Mouse (Mus musculus) megakaryocyte, adult 5-6 weeks (primary cell): ENCODE measurements around the gene Gm17416. TPM values are rescaled to one million over a fixed set of nuclear protein-coding genes. Genes with fewer than 3 reads are reported as not detected.
A peak's percentile ranks its signal among the peaks of the same experiment; 100 is the strongest.

Experiments
- ATAC-seq: 2 replicates; pipeline ENCODE4 v1.8.0; 2016; ENCODE audit warnings: mild to moderate bottlenecking, inconsistent platforms; ENCODE audit not compliant: poor library complexity, severe bottlenecking
- total RNA-seq, 2 experiments: library from RNA; stranded (forward) in 1 of 2; stranded (reverse) in 1 of 2; fragments of 153-499, 151-499 nt in 1 of 2; fragments of 221-1000, 200-1000 nt in 1 of 2; gene quantifications; 2 replicates each; pipeline versions ENCODE4 v1.2.3 to v1.2.4; 2015 to 2017

The Gm17416 gene
- total RNA-seq (2015) (not detected in 2 replicates), total RNA-seq (2017) (not detected in 2 replicates)

DNA sequence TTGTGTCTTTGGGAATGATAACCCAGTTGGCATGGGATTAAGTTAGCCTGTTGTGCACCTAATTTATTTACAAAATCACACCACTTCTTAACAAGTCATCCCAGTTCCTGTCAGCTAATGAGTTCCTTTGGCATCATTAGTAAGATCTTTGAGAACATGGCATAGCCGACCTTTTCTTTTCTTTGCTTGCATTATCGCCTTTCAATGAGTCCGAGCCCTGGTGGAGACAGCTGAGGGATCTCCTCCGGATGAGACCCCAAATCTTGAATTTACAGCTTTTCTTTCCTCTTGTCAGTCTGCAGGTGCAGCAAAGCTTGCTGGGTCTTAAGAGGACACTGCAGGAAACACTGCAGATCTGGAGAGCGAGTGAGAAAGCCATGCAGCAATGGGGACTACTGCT, at the start of gene Gm17416:
Gm17416 (plus strand) TSS at position 301 of the 400 bp plus-strand sequence.
- ATAC-seq, result no peak

DNA sequence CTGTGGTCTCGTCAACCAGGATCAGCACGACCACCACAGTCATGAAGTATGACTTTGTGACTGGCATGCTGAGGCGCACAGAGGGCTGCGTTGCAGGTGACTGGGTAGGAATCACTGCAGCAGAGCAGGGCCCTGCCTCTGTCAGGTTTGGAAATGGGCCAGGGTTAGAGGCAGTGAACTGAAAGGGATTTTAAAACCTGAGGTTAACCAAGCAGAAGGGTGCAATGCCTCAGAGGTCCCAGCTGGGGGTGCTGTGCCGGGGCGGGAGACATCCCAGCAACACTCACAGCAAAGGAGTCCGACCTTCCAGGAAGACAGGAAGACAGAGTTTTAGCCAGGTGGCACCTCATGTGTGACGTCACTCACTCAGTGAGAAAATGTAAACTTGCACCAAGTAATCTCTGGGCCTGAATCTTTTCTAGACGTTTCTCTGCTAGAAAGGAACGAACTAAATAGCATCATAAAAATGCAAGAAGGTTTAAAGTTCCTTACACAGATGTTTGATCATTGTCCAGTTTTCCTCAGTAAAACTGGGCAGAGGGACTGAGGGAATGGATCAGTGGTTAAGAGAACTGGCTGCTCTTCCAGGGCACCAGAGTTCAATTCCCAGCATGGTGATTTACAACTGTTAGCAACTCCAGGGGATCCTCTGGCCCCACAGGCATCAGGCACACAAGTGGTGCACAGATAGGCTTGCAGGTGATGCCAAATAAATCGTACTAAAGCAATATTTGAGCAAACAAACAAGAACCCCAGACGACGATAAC, 29.0 kb upstream of the Gm17416 start, which contains the start of gene Defb29:
Defb29 (minus strand) TSS at position 155 of the 767 bp plus-strand sequence.
- ATAC-seq, result no peak

DNA sequence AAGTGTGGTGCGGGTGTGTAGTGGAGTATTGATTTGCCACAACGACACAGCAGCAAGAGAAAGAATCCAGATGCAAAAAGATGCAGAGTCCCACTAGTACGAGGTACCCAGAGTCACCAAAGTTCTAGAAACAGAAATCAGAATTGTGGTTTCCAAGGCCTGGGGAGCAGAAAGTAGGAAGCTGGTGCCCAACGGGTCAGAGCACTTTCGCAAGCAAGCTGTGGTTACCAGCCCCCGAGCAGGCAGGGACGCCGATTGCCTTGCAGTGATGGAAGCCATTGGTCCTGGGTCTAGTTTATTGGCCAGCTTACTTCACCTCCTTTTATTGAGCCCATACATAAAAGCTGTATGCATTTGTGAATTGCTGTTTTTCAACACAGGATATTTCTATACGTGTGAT, 27.2 kb upstream of the Gm17416 start:
- peak; percentile 88 for ATAC-seq

DNA sequence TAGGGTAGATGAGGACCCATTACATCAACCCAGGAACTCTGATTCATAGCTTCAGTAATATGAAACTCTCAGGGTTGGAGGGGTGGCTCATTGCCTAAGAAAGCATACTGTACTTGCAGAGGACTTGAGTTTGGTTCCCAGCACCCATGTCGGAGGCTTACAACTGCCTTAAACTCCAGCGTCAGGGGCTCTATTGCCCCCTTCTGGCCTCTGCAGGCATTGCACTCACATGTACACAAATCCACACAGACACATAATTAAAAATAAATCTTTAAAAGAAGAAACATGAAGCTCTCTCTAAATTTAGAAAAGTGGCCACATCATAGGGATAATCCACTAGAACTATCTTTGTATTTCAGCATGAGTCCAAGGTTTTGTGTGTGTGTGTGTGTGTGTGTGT, 26.2 kb upstream of the Gm17416 start:
- ATAC-seq, result no peak

DNA sequence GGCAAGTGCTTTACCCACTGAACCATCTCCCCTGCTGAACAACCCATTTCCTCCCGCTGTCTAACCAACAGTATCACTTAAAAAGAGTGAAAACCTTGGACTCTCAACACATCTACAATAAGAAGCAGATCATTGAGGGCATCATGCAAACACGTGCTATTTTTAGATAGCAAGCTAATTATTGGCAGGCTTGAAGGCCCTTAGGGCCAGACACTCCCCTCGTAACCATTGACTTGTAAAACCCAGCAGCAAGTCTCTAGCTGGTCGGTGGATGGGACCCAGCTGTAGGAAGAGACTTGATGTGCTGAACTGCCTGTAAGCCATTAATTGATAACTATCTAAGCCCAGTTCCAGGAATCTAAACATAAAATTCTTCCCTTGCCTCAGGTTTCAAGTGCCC, 25.7 kb upstream of the Gm17416 start:
- no peak for ATAC-seq

DNA sequence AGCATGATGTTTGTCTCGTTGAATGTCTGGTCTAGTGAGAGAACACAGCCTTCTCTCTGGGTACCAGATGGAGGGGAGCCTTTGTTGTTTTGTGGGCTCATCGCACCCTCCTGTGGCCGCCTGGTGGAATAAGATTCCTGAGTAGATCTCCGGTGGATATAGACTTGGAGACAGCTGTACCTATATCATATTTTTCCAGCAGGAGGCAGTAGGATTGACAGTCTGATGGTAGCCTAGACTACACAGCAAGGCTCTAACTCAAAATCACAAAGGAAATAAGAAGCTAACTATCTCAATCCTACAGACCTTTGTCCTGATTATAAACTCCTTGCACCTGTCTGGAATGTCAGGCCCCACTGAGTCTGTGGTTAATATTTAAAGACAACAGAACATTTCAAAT, 24.4 kb upstream of the Gm17416 start:
- peak; percentile 43; the same call in 1 of the 2 replicates for ATAC-seq

DNA sequence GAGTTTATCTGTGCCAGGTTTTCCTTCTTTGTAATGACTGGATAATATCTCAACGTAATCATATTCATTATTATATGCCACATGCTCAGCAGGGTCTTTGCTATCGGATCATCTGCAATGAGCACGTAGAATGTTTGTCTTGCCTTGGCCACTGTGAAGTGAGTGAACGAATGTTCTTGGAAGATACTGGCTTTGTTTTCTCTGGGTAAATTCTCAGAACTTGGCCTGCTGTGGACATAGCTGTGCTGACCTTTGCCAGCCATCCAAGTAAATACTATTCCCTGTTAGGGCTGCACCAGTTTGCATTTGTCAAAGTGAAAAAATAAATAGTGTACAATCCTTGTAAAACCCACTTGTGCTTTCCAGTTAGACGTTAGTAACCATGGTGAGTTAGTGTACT, 21.0 kb upstream of the Gm17416 start:
- no peak for ATAC-seq

DNA sequence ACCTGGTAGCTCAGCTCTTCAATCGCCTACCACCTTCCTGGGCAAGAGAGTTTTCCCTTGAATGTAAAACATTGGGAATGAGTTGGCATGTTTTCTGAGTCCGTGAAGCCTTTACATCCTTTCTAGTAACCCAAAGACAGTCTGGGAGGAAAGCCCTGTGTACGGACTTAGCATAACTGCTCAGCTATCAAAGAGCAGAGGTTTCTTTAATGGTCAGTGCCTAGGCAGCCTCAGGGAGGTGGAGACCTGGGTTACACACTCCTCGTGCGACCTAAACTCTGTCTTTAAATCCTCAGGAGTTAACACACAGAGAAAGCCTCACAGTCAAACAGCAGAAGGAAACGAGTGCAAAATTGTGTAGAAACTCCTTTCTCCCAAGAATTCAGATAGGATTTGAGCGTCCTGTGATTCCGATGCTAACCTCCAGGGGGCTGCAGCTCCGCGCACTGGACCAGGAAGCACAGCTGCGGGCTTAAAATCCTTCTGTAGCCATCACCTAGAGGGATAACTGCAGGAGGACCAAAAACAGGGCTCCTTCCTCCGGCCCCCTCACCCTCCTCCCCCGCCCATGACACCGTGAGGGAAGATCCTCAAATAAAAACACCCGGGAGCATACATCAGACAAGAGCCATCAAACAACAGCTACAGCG, 15.2 kb upstream of the Gm17416 start:
- ATAC-seq, result no peak

DNA sequence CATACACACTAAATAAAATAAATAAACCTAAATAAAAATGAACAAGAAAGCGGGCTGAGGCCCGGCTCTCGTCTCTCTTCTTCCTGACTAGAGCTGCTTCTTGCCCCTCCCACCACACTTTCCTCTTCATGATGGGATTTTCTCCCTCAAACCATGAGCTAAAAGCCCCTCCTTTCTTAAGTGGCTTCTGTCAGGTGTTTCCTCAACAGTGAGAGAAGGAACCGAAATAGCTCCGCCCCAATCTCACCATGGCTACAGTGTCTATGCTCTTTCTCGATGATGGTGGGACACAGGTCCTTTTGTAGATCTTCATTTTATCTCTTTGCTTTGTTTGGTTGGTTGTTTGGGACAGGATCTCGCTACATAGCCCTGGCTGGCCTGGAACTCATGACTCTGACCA, 12.5 kb upstream of the Gm17416 start:
- no peak for ATAC-seq

DNA sequence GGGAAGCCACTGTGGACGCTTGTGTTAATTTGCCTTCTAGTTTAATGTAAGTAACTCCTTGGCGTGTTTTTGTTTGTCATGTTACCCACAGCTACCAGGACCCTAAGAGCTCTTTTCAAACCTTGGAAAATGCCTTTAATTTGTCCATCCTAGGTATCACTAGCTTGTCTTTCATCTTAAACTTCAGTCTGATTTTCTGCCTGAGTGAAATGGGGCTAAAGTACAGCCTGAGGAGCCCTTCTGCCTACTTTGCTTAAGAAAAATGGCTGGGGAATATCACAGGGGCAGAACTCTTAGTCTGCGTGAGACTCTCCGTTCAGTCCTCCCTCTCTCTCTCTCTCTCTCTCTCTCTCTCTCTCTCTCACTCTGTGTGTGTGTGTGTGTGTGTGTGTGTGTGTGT, 743 bp downstream of the Gm17416 start:
- no peak for ATAC-seq

DNA sequence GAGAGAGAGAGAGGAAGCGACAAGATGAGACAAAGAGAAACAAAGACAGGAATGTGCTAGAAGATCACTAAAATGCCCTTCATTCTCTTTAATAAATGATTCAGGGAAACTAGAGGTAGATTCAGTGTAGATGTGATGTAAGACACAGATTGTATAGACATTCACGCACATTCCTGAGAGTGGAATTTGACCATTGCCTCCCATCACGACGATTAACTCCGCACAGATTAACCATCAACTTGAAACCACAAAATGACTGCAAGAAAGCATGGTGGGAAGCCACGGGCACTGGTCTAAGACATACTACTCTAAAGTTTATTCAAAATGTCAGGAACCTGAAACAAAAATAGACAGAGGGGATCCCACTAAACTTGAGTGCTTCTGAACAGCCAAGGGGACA, 1.2 kb downstream of the Gm17416 start:
- no peak for ATAC-seq

DNA sequence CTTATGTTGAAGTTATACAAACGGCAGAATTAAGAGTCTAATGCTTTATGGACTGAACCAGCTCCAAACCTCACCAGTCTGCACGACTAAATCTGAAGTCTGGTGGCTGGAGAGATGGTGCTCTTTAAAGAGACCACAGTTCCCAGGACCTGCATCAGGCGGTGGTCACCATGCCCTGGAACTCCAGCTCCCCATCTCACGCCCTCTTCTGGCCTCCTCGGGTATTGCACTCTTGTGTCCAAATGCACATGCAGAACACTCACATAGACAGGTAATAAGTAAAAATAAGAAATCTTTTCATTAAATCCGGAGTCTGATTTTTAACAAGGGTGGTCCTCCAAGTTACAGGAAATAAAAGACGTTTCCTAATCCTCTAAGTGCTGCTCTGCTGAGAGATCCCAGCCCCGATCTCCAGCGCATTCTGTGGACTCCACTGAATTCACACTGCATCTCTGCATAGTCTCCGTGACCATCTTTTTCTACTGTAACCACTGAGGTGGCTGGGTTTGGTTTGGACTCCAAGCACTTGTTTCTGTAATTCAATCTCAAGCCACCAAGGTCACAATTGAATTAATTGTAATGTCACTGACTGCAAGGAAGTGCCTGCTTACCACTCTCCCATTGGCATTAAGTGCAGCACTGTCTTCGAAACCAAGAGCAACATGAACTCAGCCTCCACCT, 3.1 kb downstream of the Gm17416 start, which contains the start of gene Defb21:
Defb21 (plus strand) TSS at position 631 of the 681 bp plus-strand sequence.
- ATAC-seq, result no peak

DNA sequence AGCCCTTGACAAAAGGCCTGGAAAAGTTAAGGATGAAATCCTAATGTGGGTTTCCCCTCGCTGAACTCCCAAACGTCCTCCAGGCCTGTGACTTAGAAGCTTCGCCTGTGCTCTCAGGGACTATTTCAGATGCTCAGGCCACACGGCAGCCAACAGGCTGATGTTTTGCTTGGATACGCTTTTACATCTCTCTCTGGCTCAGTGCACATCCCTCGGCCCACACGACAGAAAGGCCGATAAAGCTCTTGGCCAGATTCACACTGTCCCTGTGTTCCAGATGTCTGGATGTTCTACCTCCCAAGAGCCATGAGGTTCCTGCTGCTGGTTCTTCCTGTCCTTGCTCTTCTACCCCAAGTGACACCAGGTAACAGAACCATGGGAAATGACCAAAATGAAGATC, 4.3 kb downstream of the Gm17416 start:
- ATAC-seq, result no peak

DNA sequence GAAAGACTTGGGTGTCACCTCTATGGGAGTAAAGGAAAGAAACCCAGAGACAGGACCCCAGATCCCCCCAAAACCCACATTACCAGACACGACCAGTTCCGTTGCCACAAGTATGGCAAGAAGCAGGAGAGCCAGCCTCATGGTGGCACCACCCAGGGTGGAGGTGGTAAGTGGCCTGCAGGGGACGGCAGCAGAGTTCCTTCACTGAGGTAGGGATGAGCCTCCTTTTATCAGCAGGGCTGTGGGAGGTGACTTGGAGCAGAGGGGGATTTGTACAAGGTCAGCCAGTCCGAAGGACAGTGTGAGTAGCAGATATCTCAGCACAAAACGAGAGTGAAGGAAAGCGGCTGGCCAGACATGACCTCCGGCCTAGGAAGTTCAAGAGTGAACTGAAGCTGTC, 11.0 kb downstream of the Gm17416 start, which contains the start of gene Defb19:
Defb19 (minus strand) TSS at position 206 of the 400 bp plus-strand sequence.
- ATAC-seq, result no peak

DNA sequence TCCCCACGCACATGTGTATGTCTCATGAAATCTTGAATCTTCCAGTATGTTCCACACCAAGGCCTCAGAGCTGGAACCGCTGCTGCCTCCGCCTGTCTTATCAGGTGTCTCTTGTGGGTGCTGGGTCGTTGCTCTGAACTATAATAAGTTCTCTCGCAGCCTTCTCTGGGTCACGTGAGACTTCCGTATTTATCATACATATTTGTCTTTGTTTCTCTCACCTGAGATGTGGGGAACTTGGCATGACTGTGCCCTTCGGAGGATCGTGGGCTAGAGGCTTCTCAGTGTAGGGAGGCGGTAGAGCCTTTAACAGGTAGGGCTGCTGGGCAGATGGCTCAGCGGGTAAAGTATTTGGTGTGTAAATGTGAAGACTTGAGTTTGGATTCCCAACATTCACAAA, 11.5 kb downstream of the Gm17416 start:
- no peak for ATAC-seq

DNA sequence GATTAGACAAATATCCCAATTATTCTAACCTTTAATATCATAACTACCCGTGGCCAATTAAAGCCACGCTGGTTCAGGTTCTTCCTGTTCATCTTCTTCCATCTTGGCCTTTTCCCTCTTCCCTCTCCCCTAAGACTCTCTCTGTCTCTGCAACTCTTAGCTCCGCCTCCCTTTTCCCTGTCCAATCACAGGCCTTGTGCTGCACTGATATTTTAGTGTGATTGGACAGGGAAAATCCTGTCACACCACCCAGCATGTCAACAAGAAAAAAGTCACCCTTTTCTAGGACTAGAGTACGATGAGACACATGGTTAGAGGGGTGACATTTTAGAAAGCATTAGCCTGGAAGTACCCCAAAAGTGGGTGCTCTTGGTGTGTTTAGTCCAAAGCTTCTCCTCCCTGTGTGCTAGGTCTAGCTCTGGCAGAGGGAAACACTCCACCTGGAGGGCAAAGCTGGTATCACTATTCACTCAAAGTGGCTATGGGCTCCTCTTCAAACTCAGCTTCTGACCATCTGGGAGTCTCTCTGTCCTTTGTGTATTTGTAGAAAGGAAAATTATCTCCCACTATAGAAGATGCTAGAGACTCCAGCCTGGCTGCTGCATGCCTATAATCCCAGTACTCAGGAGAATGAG, 17.9 kb downstream of the Gm17416 start:
- ATAC-seq, result no peak

DNA sequence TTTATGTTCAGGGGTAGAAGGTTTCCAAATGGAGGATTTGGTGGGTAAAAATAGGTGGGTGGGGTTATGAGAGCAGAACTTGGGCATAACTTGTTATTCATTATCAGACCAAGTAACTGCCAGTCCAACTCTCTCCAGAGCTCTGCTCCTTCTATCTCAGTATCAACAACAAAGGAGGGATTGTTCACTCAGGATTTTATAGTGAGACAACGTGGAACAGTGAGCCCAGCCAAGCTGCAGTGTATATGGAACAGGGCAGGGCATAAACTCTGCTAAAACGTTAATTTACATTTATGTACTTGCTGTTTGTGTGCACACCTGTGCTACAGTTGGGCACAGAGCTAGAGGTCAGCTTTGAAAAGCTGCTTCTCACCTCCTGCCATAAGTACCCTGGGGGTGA, 19.3 kb downstream of the Gm17416 start:
- ATAC-seq, result no peak

DNA sequence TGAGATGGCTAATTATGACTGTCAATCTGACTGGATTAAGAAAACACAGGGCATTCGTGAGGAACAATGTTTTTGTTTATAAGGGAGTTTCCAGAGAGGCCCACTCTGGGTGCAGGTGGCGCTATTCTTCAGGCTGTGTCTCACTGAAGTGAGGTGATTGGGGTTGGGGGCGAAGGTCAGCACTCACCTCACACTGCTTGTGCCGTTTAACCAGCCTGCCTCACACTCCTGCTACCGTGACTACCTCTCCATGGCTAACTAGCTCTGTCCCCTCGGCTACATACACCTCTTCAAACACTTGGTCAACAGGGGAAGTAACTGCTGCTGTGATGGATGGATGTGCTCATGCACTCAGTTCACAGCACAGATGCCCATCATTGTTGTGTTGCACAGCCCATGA, 19.9 kb downstream of the Gm17416 start:
- ATAC-seq, result no peak

DNA sequence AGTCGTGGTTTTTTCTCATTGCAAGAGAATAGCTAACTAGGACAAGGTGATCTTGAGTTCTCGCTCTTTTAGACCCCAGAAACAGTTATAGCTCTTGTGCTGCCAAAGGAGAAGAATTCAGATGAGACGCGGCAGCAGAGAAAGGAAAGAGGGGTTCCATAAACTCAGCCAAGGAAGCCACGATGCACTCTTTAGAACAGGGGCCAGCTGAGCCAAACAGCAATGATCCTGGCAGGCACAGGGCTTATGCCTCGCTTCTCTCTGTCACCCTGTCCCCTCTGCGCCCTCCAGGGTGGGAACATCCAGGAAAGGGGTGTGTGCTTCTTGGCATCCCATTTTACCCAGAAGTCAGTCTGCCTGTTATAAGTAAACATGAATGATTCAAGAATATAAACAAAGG, 30.2 kb downstream of the Gm17416 start, which contains the start of gene Defb45:
Defb45 (minus strand) TSS at position 101 of the 400 bp plus-strand sequence.
- ATAC-seq, result no peak

DNA sequence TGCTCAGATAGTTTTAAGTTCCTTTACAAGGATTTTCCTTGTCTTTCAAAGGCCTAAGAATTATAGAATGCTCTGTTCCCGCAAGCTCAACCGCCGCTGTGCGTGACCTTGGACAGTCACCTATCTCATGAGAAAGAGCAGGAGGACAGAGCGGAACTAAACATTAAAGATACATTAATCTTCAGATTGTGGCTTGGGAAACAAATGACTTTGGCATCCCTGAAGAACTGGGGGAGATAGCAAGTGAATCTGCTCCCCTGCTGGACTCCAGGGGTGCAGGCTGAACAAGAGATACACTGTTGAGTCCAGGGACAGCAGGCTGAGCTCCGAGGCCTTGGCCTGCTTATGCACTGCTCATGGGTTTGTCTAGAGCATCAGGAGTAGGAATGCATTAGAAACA, 30.9 kb downstream of the Gm17416 start:
- ATAC-seq, result no peak
